Mouse (Mus musculus) liver, adult 2 months (tissue): ENCODE measurements around the gene Arl3. TPM values are rescaled to one million over a fixed set of nuclear protein-coding genes. Genes with fewer than 3 reads are reported as not detected.

Source experiments
- DNase-seq: peaks from one replicate; pipeline ENCODE4 v3.0.0-alpha.2; 2011; ENCODE audit warnings: low read depth, low spot score; ENCODE audit errors: extremely low read depth
- H3K27ac ChIP-seq: fragments of 200-500 bp; replicated peaks from 2 replicates; pipeline ENCODE4 v1.5.1; 2012; ENCODE audit warnings: low read depth, mild to moderate bottlenecking, control low read depth, inconsistent platforms, low read length; ENCODE audit not compliant: insufficient read depth
- H3K27me3 ChIP-seq: fragments of 200-500 bp; 2 replicates; pipeline ENCODE4 v1.6.1; 2012; ENCODE audit warnings: mild to moderate bottlenecking, moderate library complexity, low read length, inconsistent platforms; ENCODE audit not compliant: control insufficient read depth, insufficient read depth
- H3K36me3 ChIP-seq: fragments of 200-500 bp; 2 replicates; pipeline ENCODE4 v1.6.1; 2012; ENCODE audit warnings: low read length, inconsistent platforms; ENCODE audit not compliant: control insufficient read depth, insufficient read depth
- H3K4me1 ChIP-seq: fragments of 200-500 bp; 2 replicates; pipeline ENCODE4 v1.6.1; 2011; ENCODE audit warnings: low read length; ENCODE audit not compliant: control insufficient read depth, insufficient read depth
- H3K4me3 ChIP-seq: fragments of 200-500 bp; 2 replicates; pipeline ENCODE4 v1.5.1; 2011; ENCODE audit warnings: low read depth, mild to moderate bottlenecking, control low read depth, low read length, moderate library complexity; ENCODE audit not compliant: insufficient read depth
- H3K79me2 ChIP-seq: fragments of 200-500 bp; 2 replicates; pipeline ENCODE4 v1.6.1; 2012; ENCODE audit warnings: inconsistent platforms, mild to moderate bottlenecking, low read length, moderate library complexity; ENCODE audit not compliant: control insufficient read depth, insufficient read depth
- H3K9ac ChIP-seq: fragments of 200-500 bp; 2 replicates; pipeline ENCODE4 v1.6.1; 2012; ENCODE audit warnings: low read depth, mild to moderate bottlenecking, control low read depth, inconsistent platforms, low read length
- CTCF ChIP-seq: fragments of 200-500 bp; IDR thresholded peaks from 2 replicates; pipeline ENCODE4 v1.5.1; 2011; ENCODE audit warnings: low read depth, low read length, control low read depth
- POLR2A ChIP-seq: fragments of 200-500 bp; IDR thresholded peaks from 2 replicates; pipeline ENCODE4 v1.6.1; 2011; ENCODE audit warnings: low read length, control low read depth; ENCODE audit not compliant: insufficient read depth; ENCODE audit errors: extremely low read depth
- WGBS: fragments of 180-500 bp; shearing (Covaris S2); methylation state at CpG from one replicate; pipeline ENCODE4 v1.1.7; 2018; 5-methylcytosine and 5-hydroxymethylcytosine counted together
- polyA plus RNA-seq: library from polyadenylated mRNA; depleted of rRNA; stranded (reverse); fragments of >200 nt; gene quantifications from 2 replicates; pipeline ENCODE4 v1.2.3, GENCODE M21; 2012
- total RNA-seq: library from RNA; depleted of rRNA; stranded (reverse); fragments of >200 nt; gene quantifications from 2 replicates; pipeline ENCODE4 v1.2.3, GENCODE M21; 2014

Gene Arl3
- total and polyA plus RNA-seq, 2 experiments: 8.7 to 25.1 TPM

GRCm38 (mm10) chr19:46619518-46619917, 46.5 kb upstream of the Arl3 start:
- TF ChIP-seq POLR2A (no peak), CTCF (no peak)
- WGBS: 46% methylated on average over 6 of the region's 6 CpGs
- Histone ChIP-seq H3K4me3 (no peak overlapping the region), H3K27ac (no peak overlapping the region; the same call in 1 of the 2 replicates), H3K9ac (no peak overlapping the region), H3K4me1 (peaks cover 41% of the 10 kb centered on the region), H3K79me2 (peaks cover 59% of the 10 kb centered on the region), H3K36me3 (peaks cover 5% of the 10 kb centered on the region; the same call in 1 of the 2 replicates), H3K27me3 (no peaks in the 10 kb centered on the region)
- DNase-seq: no peak

- Histone ChIP-seq H3K79me2 (peaks cover 63% of the 10 kb centered on the region), H3K27me3 (no peaks in the 10 kb centered on the region), H3K27ac (peak overlapping the region; percentile 1), H3K4me3 (no peak overlapping the region), H3K4me1 (peaks cover 41% of the 10 kb centered on the region), H3K36me3 (peaks cover 8% of the 10 kb centered on the region; the same call in 1 of the 2 replicates), H3K9ac (no peak overlapping the region)
- no peak for TF ChIP-seq POLR2A
- TF ChIP-seq CTCF: no peak
- WGBS: 18% methylated on average over 19 of the region's 19 CpGs
- peak; percentile 76 for DNase-seq
Observed at GRCm38 (mm10) chr19:46619001-46619400, 46.0 kb upstream of the Arl3 start.

GRCm38 (mm10) chr19:46618322-46618721, 45.3 kb upstream of the Arl3 start:
- H3K4me3 ChIP-seq: no peak overlapping the region
- H3K79me2 ChIP-seq: peaks cover 60% of the 10 kb centered on the region
- DNase-seq: no peak
- peaks cover 38% of the 10 kb centered on the region for H3K4me1 ChIP-seq
- peak overlapping the region; percentile 9; the same call in 1 of the 2 replicates for H3K27ac ChIP-seq
- 33% methylated on average over 9 of the region's 9 CpGs for WGBS
- H3K9ac ChIP-seq: no peak overlapping the region
- peaks cover 13% of the 10 kb centered on the region; the same call in 1 of the 2 replicates for H3K36me3 ChIP-seq
- TF ChIP-seq CTCF (no peak), POLR2A (no peak)
- no peaks in the 10 kb centered on the region for H3K27me3 ChIP-seq

- TF ChIP-seq POLR2A (no peak), CTCF (no peak)
- H3K27ac ChIP-seq: no peak overlapping the region
- H3K9ac ChIP-seq: no peak overlapping the region
- peaks cover 31% of the 10 kb centered on the region for H3K4me1 ChIP-seq
- WGBS: 84% methylated on average over 8 of the region's 8 CpGs
- peaks cover 58% of the 10 kb centered on the region for H3K79me2 ChIP-seq
- H3K36me3 ChIP-seq: peaks cover 21% of the 10 kb centered on the region
- H3K4me3 ChIP-seq: no peak overlapping the region
- H3K27me3 ChIP-seq: no peaks in the 10 kb centered on the region
- DNase-seq: no peak
Observed at GRCm38 (mm10) chr19:46617361-46617760, 44.4 kb upstream of the Arl3 start.

- no peak for TF ChIP-seq POLR2A
- TF ChIP-seq CTCF: no peak
- Histone ChIP-seq H3K9ac (no peak overlapping the region), H3K27ac (no peak overlapping the region), H3K4me3 (no peak overlapping the region), H3K79me2 (peaks cover 51% of the 10 kb centered on the region), H3K36me3 (peaks cover 25% of the 10 kb centered on the region), H3K27me3 (no peaks in the 10 kb centered on the region), H3K4me1 (peaks cover 29% of the 10 kb centered on the region)
- no peak for DNase-seq
- WGBS: 83% methylated on average over 11 of the region's 11 CpGs
Observed at GRCm38 (mm10) chr19:46616378-46616777, 43.4 kb upstream of the Arl3 start.

- H3K27ac ChIP-seq: no peak overlapping the region
- WGBS: 96% methylated on average over 7 of the region's 7 CpGs
- DNase-seq: no peak
- H3K27me3 ChIP-seq: no peaks in the 10 kb centered on the region
- peaks cover 29% of the 10 kb centered on the region for H3K4me1 ChIP-seq
- TF ChIP-seq CTCF (no peak), POLR2A (no peak)
- H3K4me3 ChIP-seq: no peak overlapping the region
- H3K36me3 ChIP-seq: peaks cover 42% of the 10 kb centered on the region
- H3K9ac ChIP-seq: no peak overlapping the region
- H3K79me2 ChIP-seq: peaks cover 67% of the 10 kb centered on the region
Observed at GRCm38 (mm10) chr19:46608158-46608557, 35.2 kb upstream of the Arl3 start.
